18 mouse cellular contexts compared by ENCODE assay signal in the genomic region with DNA sequence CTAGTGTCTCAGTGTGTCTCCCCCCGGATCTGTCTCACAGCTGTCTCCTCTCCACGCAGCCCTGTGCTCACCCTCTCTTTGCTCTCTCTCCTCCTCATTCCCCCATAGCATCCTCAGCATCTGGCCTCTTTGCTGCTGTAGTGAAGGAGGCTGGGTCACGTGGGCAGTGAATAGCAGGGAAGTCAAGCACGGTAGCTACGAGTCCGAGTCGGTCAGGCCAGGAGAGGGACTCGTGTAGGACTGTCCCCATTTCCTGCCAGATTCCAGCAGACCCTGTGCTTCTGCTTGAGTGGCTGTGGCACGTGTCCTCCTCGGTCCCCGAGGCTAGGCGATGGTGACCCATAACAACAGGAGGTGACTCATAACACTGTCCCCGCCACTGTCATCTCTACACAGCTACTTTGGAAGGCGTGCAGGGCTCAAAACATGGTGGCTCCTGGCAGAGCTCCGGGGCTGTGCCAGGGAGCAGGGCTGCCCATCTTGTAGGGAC. TPM values are rescaled to one million over a fixed set of nuclear protein-coding genes. Genes with fewer than 3 reads are reported as not detected.
DNase-seq lines count a peak whose midpoint lies in the region; ATAC-seq and TF ChIP-seq lines count a peak whose summit lies in the region.
"Had no signal": no experiment of that assay in that cellular context is flagged by ENCODE, and none has a peak within 500 bp of the region (broad histone marks: within the 10 kb centered on the region; RNA-seq: fewer than 3 reads in every experiment).

No protein-coding gene starts in this region.

- no peak overlapping the region for H3K9ac ChIP-seq in embryonic facial prominence, embryonic 14.5 days (ENCODE audit: low read depth, low read length)
- no peak overlapping the region for H3K9ac ChIP-seq in forebrain, embryonic 13.5 days
- H3K9ac ChIP-seq: kidney, embryonic 15.5 days; limb, embryonic 12.5 days; lung, embryonic 14.5 days had no signal

- no peaks in the 10 kb centered on the region for H3K27me3 ChIP-seq in Patski
- no peaks in the 10 kb centered on the region for H3K27me3 ChIP-seq in embryonic facial prominence, embryonic 14.5 days (replicated peaks; ENCODE audit: control insufficient read depth, insufficient read depth, low read length)
- H3K27me3 ChIP-seq in forebrain, embryonic 13.5 days, result no peaks in the 10 kb centered on the region
- H3K27me3 ChIP-seq: kidney, embryonic 15.5 days; limb, embryonic 12.5 days had no signal

- peak; percentile 67 for DNase-seq in cerebellum, adult 18-20 months
- no peak for DNase-seq in layer of hippocampus, adult 2 months (ENCODE audit: low spot score in 2 of 2)
- no peak for DNase-seq in layer of hippocampus, adult 11-12 months (ENCODE audit: low spot score)
- DNase-seq in Patski (ENCODE audit: low read depth, low spot score), result no peak
- no peak for DNase-seq in embryonic facial prominence, embryonic 14.5 days (ENCODE audit: low spot score)
- no peak for DNase-seq in ovary, adult 18-20 months (ENCODE audit: low spot score)
- DNase-seq: B cell, adult 2 months; gastrocnemius, adult 2 months; layer of hippocampus, postnatal 36 days; lung, embryonic 14.5 days; right cerebral cortex, postnatal 14 days had no signal

- H3K4me3 ChIP-seq in layer of hippocampus, adult 2 months, result no peak overlapping the region
- no peak overlapping the region for H3K4me3 ChIP-seq in embryonic facial prominence, embryonic 14.5 days (ENCODE audit: low read depth, low read length)
- H3K4me3 ChIP-seq in forebrain, embryonic 13.5 days, result no peak overlapping the region
- H3K4me3 ChIP-seq: forebrain, embryonic 10.5 days; gastrocnemius, adult 2 months; kidney, embryonic 15.5 days; limb, embryonic 12.5 days had no signal

- POLR2A ChIA-PET in Patski (lab: Charles Lee), result no interaction called here

- H3K9me3 ChIP-seq in embryonic facial prominence, embryonic 14.5 days (ENCODE audit: control insufficient read depth, low read length), result no peaks in the 10 kb centered on the region
- no peaks in the 10 kb centered on the region for H3K9me3 ChIP-seq in forebrain, embryonic 13.5 days (replicated peaks)
- H3K9me3 ChIP-seq: forebrain, embryonic 10.5 days; G1E; kidney, embryonic 15.5 days; limb, embryonic 12.5 days had no signal

- no peak for TF ChIP-seq CTCF in layer of hippocampus, adult 2 months (conservative IDR thresholded peaks at IDR 0.05)
- TF ChIP-seq CTCF in Patski (IDR thresholded peaks at IDR 0.05), result no peak

- in situ Hi-C loops in Patski (cut with MboI; ENCODE audit: low pct_unique_long_range_greater_than_20kb), result no loop called here

- peaks cover 72% of the 10 kb centered on the region for H3K36me3 ChIP-seq in embryonic facial prominence, embryonic 14.5 days (ENCODE audit: control insufficient read depth, insufficient read depth, low read length)
- H3K36me3 ChIP-seq in forebrain, embryonic 13.5 days (ENCODE audit: poor library complexity, severe bottlenecking), result peaks cover 61% of the 10 kb centered on the region

- 63% methylated on average over 15 of the region's 15 CpGs for WGBS in embryonic facial prominence, embryonic 14.5 days
- WGBS in forebrain, embryonic 13.5 days, result 77% methylated on average over 15 of the region's 15 CpGs

- no peak overlapping the region for H3K4me2 ChIP-seq in embryonic facial prominence, embryonic 14.5 days (ENCODE audit: low read depth, low read length)
- no peak overlapping the region for H3K4me2 ChIP-seq in forebrain, embryonic 13.5 days
- H3K4me2 ChIP-seq: kidney, embryonic 15.5 days; limb, embryonic 12.5 days; lung, embryonic 14.5 days had no signal

- CTCF ChIA-PET in Patski (lab: Charles Lee), result no interaction called here

- H3K27ac ChIP-seq in layer of hippocampus, adult 2 months, result peak overlapping the region; percentile 65; the same call in 1 of the 2 replicates
- no peak overlapping the region for H3K27ac ChIP-seq in embryonic facial prominence, embryonic 14.5 days (replicated peaks; ENCODE audit: low read depth, low read length)
- H3K27ac ChIP-seq in forebrain, embryonic 13.5 days, result no peak overlapping the region
- H3K27ac ChIP-seq: forebrain, embryonic 10.5 days; gastrocnemius, adult 2 months; kidney, embryonic 15.5 days; limb, embryonic 12.5 days had no signal

- no peaks in the 10 kb centered on the region for H3K4me1 ChIP-seq in embryonic facial prominence, embryonic 14.5 days (ENCODE audit: control insufficient read depth, insufficient read depth, low read length)
- H3K4me1 ChIP-seq in forebrain, embryonic 13.5 days, result no peaks in the 10 kb centered on the region
- H3K4me1 ChIP-seq: forebrain, embryonic 10.5 days; limb, embryonic 12.5 days had no signal

- no peak for ATAC-seq in cerebellum, adult (ENCODE audit: insufficient number of reproducible peaks, low FRiP score, low TSS enrichment)
- ATAC-seq in Patski, result peak; percentile 35
- peak; percentile 37; the same call in 1 of the 2 replicates for ATAC-seq in embryonic facial prominence, embryonic 14.5 days (ENCODE audit: low read depth)
- ATAC-seq in forebrain, embryonic 13.5 days, result no peak

RNA-seq across cellular contexts. Expression of gene Sept8, which starts 20.0 kb away (rescaled TPM):
- 100 to 1,000 TPM; 240 to 254 TPM for total RNA-seq in layer of hippocampus, adult 2 months (2021)
- 55.7 TPM for polyA plus RNA-seq in Patski (2021)
- polyA plus RNA-seq in embryonic facial prominence, embryonic 14.5 days (2014; fragmentation: Nextera tagmentation; extraction: Ambion mirVana), result 42.2 and 46.6 TPM in 2 replicates
- polyA plus RNA-seq in forebrain, embryonic 13.5 days (2015; fragmentation: Nextera tagmentation; extraction: Ambion mirVana), result 17.1 and 17.9 TPM in 2 replicates

RNA-seq across cellular contexts. Expression of gene Kif3a, which starts 28.1 kb away (rescaled TPM):
- 100 to 1,000 TPM; 130 to 133 TPM for total RNA-seq in layer of hippocampus, adult 2 months (2021)
- 52.7 TPM for polyA plus RNA-seq in Patski (2021)
- polyA plus RNA-seq in embryonic facial prominence, embryonic 14.5 days (2014; fragmentation: Nextera tagmentation; extraction: Ambion mirVana), result 75.4 and 77.0 TPM in 2 replicates
- polyA plus RNA-seq in forebrain, embryonic 13.5 days (2015; fragmentation: Nextera tagmentation; extraction: Ambion mirVana), result 199 and 202 TPM in 2 replicates

RNA-seq across cellular contexts. Expression of gene Sowaha, which starts 59.0 kb away (rescaled TPM):
- total RNA-seq in layer of hippocampus, adult 2 months (2021), result 100 to 1,000 TPM; 137 to 142 TPM
- not detected for polyA plus RNA-seq in Patski (2021)
- polyA plus RNA-seq in embryonic facial prominence, embryonic 14.5 days (2014; fragmentation: Nextera tagmentation; extraction: Ambion mirVana), result 1.00 and 1.0 TPM in 2 replicates
- 0.97 and 1.1 TPM in 2 replicates for polyA plus RNA-seq in forebrain, embryonic 13.5 days (2015; fragmentation: Nextera tagmentation; extraction: Ambion mirVana)

RNA-seq across cellular contexts. Expression of gene Gm9945, which starts 59.1 kb away (rescaled TPM):
- total RNA-seq in layer of hippocampus, adult 2 months (2021), result 1 to 10 TPM; 2.5 to 3.4 TPM
- polyA plus RNA-seq in Patski (2021), result not detected
- polyA plus RNA-seq in embryonic facial prominence, embryonic 14.5 days (2014; fragmentation: Nextera tagmentation; extraction: Ambion mirVana), result not detected in 2 replicates
- not detected in 2 replicates for polyA plus RNA-seq in forebrain, embryonic 13.5 days (2015; fragmentation: Nextera tagmentation; extraction: Ambion mirVana)
- total RNA-seq: gastrocnemius, adult 2 months; heart, adult 8-10 months had no signal
- polyA plus RNA-seq: forebrain, embryonic 10.5 days; kidney, embryonic 15.5 days; limb, embryonic 12.5 days; lung, embryonic 14.5 days had no signal

Comparison
In these comparisons a context has a peak if more than half of its experiments do, and no peak if none do; other contexts are left out.
1. DNase-seq: peak in cerebellum, adult 18-20 months (2 of 2); none in layer of hippocampus, adult 2 months (0 of 2), layer of hippocampus, adult 11-12 months (single experiment), Patski (single experiment), embryonic facial prominence, embryonic 14.5 days (single experiment) and ovary, adult 18-20 months (single experiment).
2. ATAC-seq: peak in Patski (single experiment) and embryonic facial prominence, embryonic 14.5 days (single experiment); none in cerebellum, adult (single experiment) and forebrain, embryonic 13.5 days (single experiment).